In the genomic region with DNA sequence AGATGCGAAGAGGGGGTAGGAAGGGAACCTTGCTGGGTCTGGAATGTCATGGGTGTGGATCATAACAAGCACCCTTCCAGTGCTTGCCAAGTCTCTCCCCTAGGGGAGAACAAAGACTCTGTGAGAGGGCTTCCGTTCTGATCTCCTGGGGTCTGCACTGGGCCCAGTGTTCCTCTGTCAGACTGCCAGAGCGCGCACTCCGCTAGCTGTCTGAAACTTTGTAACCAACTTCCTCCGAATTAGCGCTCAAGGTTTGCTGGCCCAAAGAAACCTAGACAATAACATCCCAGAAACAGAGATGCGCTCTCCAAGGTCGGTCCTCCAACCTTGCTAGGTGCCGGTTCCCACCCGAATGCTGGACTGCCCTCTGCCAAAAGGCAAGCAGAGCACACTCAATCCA, we compare ENCODE assay signal across 8 mouse cellular contexts.
DNase-seq lines count a peak whose midpoint lies in the region; ATAC-seq lines count a peak whose summit lies in the region.

No protein-coding gene starts in this region.

- H3K27me3 ChIP-seq in forebrain, embryonic 15.5 days = no peaks in the 10 kb centered on the region
- peaks cover 6% of the 10 kb centered on the region for H3K27me3 ChIP-seq in hindbrain, embryonic 16.5 days (replicated peaks; ENCODE audit: control insufficient read depth, insufficient read depth, low read length)
- no peaks in the 10 kb centered on the region for H3K27me3 ChIP-seq in midbrain, embryonic 15.5 days (replicated peaks)

- H3K27ac ChIP-seq in forebrain, embryonic 15.5 days (replicated peaks) = no peak overlapping the region
- no peak overlapping the region for H3K27ac ChIP-seq in hindbrain, embryonic 16.5 days (ENCODE audit: low read depth, low read length)
- H3K27ac ChIP-seq in midbrain, embryonic 15.5 days = no peak overlapping the region

- ATAC-seq in forebrain, embryonic 15.5 days (replicated peaks) = no peak
- no peak for ATAC-seq in hindbrain, embryonic 16.5 days
- ATAC-seq in midbrain, embryonic 15.5 days (replicated peaks) = 0 out of 2 replicates have a peak, but pooled peaks have one; percentile 10
- no peak for ATAC-seq in megakaryocyte-erythroid progenitor cell, adult 5-6 weeks (replicated peaks; ENCODE audit: low FRiP score, low TSS enrichment, poor library complexity, severe bottlenecking)
- no peak for ATAC-seq in CD4-positive, CD25-positive, alpha-beta regulatory T cell, adult 4 months

- H3K4me3 ChIP-seq in forebrain, embryonic 15.5 days = no peak overlapping the region
- no peak overlapping the region for H3K4me3 ChIP-seq in hindbrain, embryonic 16.5 days (ENCODE audit: low read length)
- no peak overlapping the region for H3K4me3 ChIP-seq in midbrain, embryonic 15.5 days

- peak; percentile 14 for DNase-seq in gastrocnemius, postnatal 10 days
- DNase-seq in gastrocnemius, adult 8-10 months (ENCODE audit: low spot score in 2 of 2) = no peak
- no peak for DNase-seq in adipocyte (ENCODE audit: low spot score)

- peak overlapping the region; percentile 25; the same call in 1 of the 2 replicates for H3K4me2 ChIP-seq in forebrain, embryonic 15.5 days (replicated peaks)
- H3K4me2 ChIP-seq in hindbrain, embryonic 16.5 days (ENCODE audit: low read length) = peak overlapping the region; percentile 28; the same call in 1 of the 2 replicates
- H3K4me2 ChIP-seq in midbrain, embryonic 15.5 days = peak overlapping the region; percentile 25; the same call in 1 of the 2 replicates

- 16% methylated on average over 11 of the region's 11 CpGs for WGBS in forebrain, embryonic 15.5 days
- 16% methylated on average over 11 of the region's 11 CpGs for WGBS in hindbrain, embryonic 16.5 days
- whole genome bisulfite sequencing in midbrain, embryonic 15.5 days = 18% methylated on average over 11 of the region's 11 CpGs

- peaks cover 29% of the 10 kb centered on the region for H3K4me1 ChIP-seq in forebrain, embryonic 15.5 days
- H3K4me1 ChIP-seq in hindbrain, embryonic 16.5 days (ENCODE audit: control insufficient read depth, insufficient read depth, low read depth, low read length) = peaks cover 13% of the 10 kb centered on the region
- peaks cover 32% of the 10 kb centered on the region for H3K4me1 ChIP-seq in midbrain, embryonic 15.5 days

- H3K9ac ChIP-seq in forebrain, embryonic 15.5 days (replicated peaks) = no peak overlapping the region
- no peak overlapping the region for H3K9ac ChIP-seq in hindbrain, embryonic 16.5 days (ENCODE audit: low read depth, low read length)
- H3K9ac ChIP-seq in midbrain, embryonic 15.5 days = no peak overlapping the region

- H3K36me3 ChIP-seq in forebrain, embryonic 15.5 days = no peaks in the 10 kb centered on the region
- no peaks in the 10 kb centered on the region for H3K36me3 ChIP-seq in hindbrain, embryonic 16.5 days (ENCODE audit: control insufficient read depth, insufficient read depth, low read length)
- H3K36me3 ChIP-seq in midbrain, embryonic 15.5 days (replicated peaks) = no peaks in the 10 kb centered on the region

- no peaks in the 10 kb centered on the region for H3K9me3 ChIP-seq in forebrain, embryonic 15.5 days
- H3K9me3 ChIP-seq in hindbrain, embryonic 16.5 days (ENCODE audit: control insufficient read depth, low read length) = no peaks in the 10 kb centered on the region
- H3K9me3 ChIP-seq in midbrain, embryonic 15.5 days = no peaks in the 10 kb centered on the region
